Mouse (Mus musculus): ENCODE data around the gene Mrpl28. TPM values are rescaled to one million over a fixed set of nuclear protein-coding genes. Genes with fewer than 3 reads are reported as not detected.

The Mrpl28 gene
- total and polyA plus RNA-seq, 3 experiments, result 90.5 to 161 (median 148) TPM

- Histone ChIP-seq H3K4me1 (ENCODE audit: control insufficient read depth in 1 of 2, insufficient read depth in 2 of 2) (peaks cover 2 to 23% of the 10 kb centered on the region in 2 experiments; a peak in 2 of 4 replicates), H3K9me3 (replicated peaks; ENCODE audit: low read length) (no peaks in the 10 kb centered on the region), H3K27ac (ENCODE audit: insufficient read depth, low read depth) (peak overlapping the region; percentile 59), H3K4me2 (ENCODE audit: insufficient read depth, low read depth, poor library complexity, severe bottlenecking) (peak overlapping the region; percentile 88), H3K4me3 (replicated peaks in 1 of 3; ENCODE audit: low read depth in 2 of 3, low read length in 2 of 3, poor library complexity in 1 of 3) (peak overlapping the region; percentile 10 to 67 (median 61)), H3K27me3 (replicated peaks) (peaks cover 67% of the 10 kb centered on the region), H3K36me3 (replicated peaks in 1 of 2; ENCODE audit: control insufficient read depth in 1 of 2, insufficient read depth in 1 of 2, low read length in 1 of 2) (no peaks in the 10 kb centered on the region), H3K79me2 (replicated peaks; ENCODE audit: control insufficient read depth, extremely low read depth, insufficient read depth, poor library complexity, severe bottlenecking) (no peaks in the 10 kb centered on the region), H3K9ac (ENCODE audit: insufficient read depth, low read depth) (peak overlapping the region; percentile 58; the same call in 1 of the 2 replicates)
- dilution Hi-C loops (cut with MboI; ENCODE audit: extremely low pct_ligation_motif_present, extremely low pct_unique_long_range_greater_than_20kb, low sequenced_read_pairs) (no loop called here), in situ Hi-C loops (cut with MboI; ENCODE audit: low pct_ligation_motif_present, low pct_unique_long_range_greater_than_20kb, low sequenced_read_pairs) (no loop called here)
- TF ChIP-seq SIN3A (IDR thresholded peaks at IDR 0.05; ENCODE audit: low read length) (peak; percentile 95), MEF2A (IDR thresholded peaks at IDR 0.05; ENCODE audit: borderline replicate concordance, low read depth, low read length) (peak; percentile 94), JUND (conservative IDR thresholded peaks at IDR 0.05; ENCODE audit: low read depth, low read length) (peak; percentile 95), KAT2A (IDR thresholded peaks at IDR 0.05; ENCODE audit: insufficient replicate concordance, low read length) (0 out of 2 replicates have a peak, but pooled peaks have one; percentile 15), JUN (IDR thresholded peaks at IDR 0.05; ENCODE audit: insufficient read depth, low read depth, low read length) (peak; percentile 84), MAFK (IDR thresholded peaks at IDR 0.05; ENCODE audit: insufficient replicate concordance, low read length) (peak; percentile 92), USF2 (conservative IDR thresholded peaks at IDR 0.05; ENCODE audit: low read depth, low read length) (no peak), CHD2 (IDR thresholded peaks at IDR 0.05; ENCODE audit: low read length) (peak; percentile 85), ETS1 (conservative IDR thresholded peaks at IDR 0.05; ENCODE audit: low read depth, low read length) (peak; percentile 89), MYC (IDR thresholded peaks at IDR 0.05; ENCODE audit: low read depth, low read length) (peak; percentile 65; the same call in 1 of the 2 replicates), RCOR1 (conservative IDR thresholded peaks at IDR 0.05; ENCODE audit: low read depth, low read length) (peak; percentile 98), SMC3 (IDR thresholded peaks at IDR 0.05; ENCODE audit: low read depth, low read length) (no peak), TCF12 (IDR thresholded peaks at IDR 0.05; ENCODE audit: low read depth, low read length) (peak; percentile 90), E2F4 (IDR thresholded peaks at IDR 0.05; ENCODE audit: insufficient replicate concordance, low read depth, low read length) (0 out of 2 replicates have a peak, but pooled peaks have one; percentile 23), CTCF (conservative IDR thresholded peaks at IDR 0.05 in 1 of 2, IDR thresholded peaks at IDR 0.05 in 1 of 2; ENCODE audit: low read depth in 2 of 2, low read length in 2 of 2) (no peak), ZMIZ1 (IDR thresholded peaks at IDR 0.05; ENCODE audit: low read depth, low read length) (no peak), MAZ (IDR thresholded peaks at IDR 0.05; ENCODE audit: low read depth, low read length) (peak; percentile 80), IRF4 (IDR thresholded peaks at IDR 0.05; ENCODE audit: low read depth, low read length) (peak; percentile 99), USF1 (IDR thresholded peaks at IDR 0.05; ENCODE audit: low read depth, low read length) (no peak), HCFC1 (IDR thresholded peaks at IDR 0.05; ENCODE audit: low read depth, low read length) (peak; percentile 37), GABPA (IDR thresholded peaks at IDR 0.05; ENCODE audit: insufficient replicate concordance, low read depth, low read length) (no peak), BHLHE40 (IDR thresholded peaks at IDR 0.05; ENCODE audit: low read depth, low read length) (peak; percentile 90), EP300 (IDR thresholded peaks at IDR 0.05; ENCODE audit: low read length) (peak; percentile 99), MXI1 (IDR thresholded peaks at IDR 0.05; ENCODE audit: low read depth, low read length) (no peak), ZNF384 (IDR thresholded peaks at IDR 0.05; ENCODE audit: low read depth, low read length) (0 out of 2 replicates have a peak, but pooled peaks have one; percentile 57), MAX (IDR thresholded peaks at IDR 0.05; ENCODE audit: low read length) (peak; percentile 59; the same call in 1 of the 2 replicates)
- DNase-seq (ENCODE audit: extremely low read depth), result peak; percentile 88
Measured at GRCm38 (mm10) chr17:26112751-26113150, 10.5 kb upstream of the Mrpl28 start.
